Mouse (Mus musculus): ENCODE measurements around the gene Cdh1. TPM values are rescaled to one million over a fixed set of nuclear protein-coding genes. Genes with fewer than 3 reads are reported as not detected.
A peak's percentile ranks its signal among the peaks of the same experiment; 100 is the strongest.
"Not testable (repeated sequence)": the region's sequence is repeated elsewhere in the genome, so short reads cannot be mapped to it uniquely, and the experiment has no call there.

The Cdh1 gene
- total RNA-seq (2021), result 0.56 and 5.2 TPM in 2 replicates
- long read RNA-seq, experiment 1, result 0 reads
- long read RNA-seq, experiment 2, partial matches to known transcripts, result 2 of 2 reads
- long read RNA-seq, experiment 2, other reads (novel, unspliced or antisense), result 0 of 2 reads

DNA sequence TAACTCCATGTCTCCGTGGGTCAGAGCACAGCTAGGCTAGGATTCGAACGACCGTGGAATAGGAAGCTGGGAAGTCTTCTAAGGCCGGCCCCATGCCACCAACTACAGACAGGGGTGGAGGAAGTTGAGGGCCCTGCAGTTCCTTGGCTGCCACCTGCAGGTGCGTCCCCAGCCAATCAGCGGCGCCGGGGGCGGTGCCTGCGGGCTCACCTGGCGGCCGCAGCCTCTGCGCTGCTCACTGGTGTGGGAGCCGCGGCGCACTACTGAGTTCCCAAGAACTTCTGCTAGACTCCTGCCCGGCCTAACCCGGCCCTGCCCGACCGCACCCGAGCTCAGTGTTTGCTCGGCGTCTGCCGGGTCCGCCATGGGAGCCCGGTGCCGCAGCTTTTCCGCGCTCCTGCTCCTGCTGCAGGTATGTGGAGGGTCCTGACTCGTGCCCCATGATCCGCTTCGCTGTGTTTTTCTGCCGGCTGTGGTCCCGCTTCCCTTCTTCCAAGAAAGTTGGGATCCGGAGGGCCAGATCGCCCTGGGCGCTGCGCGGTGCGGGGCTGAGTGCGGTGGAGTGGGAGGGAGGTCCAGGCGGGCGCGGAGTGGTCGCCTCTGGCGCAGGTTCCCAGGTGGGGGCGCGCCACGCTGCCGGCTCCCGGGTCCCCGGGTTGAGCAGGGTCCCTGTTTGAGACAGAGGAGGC, at the start of gene Cdh1:
Gene Cdh1 (plus strand): TSS at position 221 of the 689 bp plus-strand sequence.
- peak; percentile 35 for DNase-seq

DNA sequence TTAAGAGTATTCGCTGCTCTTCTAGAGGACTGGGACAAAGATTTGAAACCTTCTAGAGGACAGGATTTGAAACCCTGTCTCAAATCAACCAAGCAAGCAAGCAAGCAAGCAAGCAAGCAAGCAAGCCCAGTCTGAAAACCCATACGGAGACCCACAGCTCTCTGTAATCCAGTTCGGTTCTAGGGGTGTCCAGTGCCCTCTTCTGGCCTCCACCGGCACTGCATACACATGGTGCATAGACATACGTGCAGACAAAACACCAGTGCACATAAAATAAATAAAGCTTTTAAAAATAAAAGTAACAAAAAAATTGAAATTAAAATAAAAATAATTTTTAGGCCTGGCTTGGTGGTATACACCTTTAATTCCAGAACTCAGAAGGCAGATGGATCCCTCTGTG, 49.1 kb upstream of the Cdh1 start:
- DNase-seq, result no peak

DNA sequence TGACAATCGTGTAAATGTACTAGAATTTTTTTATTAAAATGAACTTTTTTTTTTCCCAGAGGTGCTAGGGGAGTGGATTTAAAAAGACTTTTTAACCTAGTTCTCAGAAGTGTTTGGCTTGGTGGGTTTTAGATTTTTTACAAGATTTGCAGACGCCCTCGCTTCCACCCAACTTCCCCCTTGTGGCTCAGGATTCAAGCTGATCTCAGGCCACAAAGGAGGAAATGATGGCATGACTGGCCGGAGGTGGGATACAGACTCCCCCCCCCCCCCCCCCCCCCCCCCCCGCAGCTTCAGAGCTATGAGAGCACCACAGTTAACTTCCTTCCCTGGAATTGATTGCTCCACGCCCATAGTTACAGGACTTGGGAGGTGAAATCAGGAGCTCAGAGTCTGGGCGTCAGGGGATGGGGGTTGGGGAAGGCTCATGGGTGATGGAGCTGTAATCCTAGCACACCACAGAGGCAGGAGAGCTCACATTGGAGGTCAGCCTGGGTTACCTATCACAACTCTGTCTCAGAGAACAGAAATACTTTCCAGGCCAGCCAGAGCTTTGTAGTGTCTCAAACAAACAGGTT, 47.0 kb upstream of the Cdh1 start:
- DNase-seq, result no peak

- DNase-seq, result no peak
These were observed 43.3 kb upstream of the Cdh1 start for GRCm38 (mm10) chr8:106559844-106560243.

- DNase-seq, result peak; percentile 89
These were observed 41.9 kb upstream of the Cdh1 start for GRCm38 (mm10) chr8:106561097-106561865.

DNA sequence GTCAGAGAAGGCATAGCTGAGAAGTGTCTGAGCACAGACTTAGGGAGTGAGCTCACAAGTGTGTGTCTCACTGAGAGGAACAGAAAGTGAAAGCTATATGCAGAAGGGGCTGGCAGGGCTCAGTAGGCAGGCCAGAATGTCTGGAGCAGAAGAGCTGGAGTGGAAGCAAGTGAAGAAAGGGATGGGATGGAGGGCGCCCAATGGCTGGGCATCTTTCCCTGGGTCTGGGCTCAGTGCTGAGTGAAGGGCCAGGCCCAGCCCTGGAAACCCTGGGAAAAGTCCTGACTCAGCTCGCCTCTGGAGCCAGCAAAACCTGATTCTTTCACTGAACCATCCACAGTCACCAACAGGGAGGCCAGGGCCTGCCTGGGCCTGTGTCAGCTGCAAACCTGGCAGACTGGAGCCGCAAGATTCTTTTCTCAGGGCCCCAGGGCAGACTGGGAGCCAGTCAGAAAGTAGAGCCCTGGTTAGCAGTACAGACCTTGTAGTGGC, 39.4 kb upstream of the Cdh1 start:
- DNase-seq, result no peak

- no peak for DNase-seq
These were observed 34.1 kb upstream of the Cdh1 start for GRCm38 (mm10) chr8:106569006-106569405.

DNA sequence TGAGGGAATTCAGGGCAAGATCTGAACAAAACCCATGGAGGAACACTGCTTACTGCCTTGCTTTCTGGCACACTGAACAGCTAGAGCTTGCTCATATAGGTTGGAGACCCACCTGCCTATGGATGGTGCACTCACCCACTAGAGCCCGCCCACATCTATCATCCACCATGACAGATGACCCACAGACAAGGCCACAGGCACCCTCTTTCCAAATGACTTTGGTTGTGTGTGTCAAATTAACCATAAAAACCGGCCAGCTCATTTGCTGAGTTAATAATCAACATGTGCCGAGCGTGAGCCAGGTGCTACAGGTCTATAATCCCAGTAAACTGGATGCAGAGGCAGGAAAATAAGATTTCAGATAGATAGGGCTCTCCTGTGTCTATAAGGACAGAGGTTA, 32.8 kb upstream of the Cdh1 start:
- no peak for DNase-seq

DNA sequence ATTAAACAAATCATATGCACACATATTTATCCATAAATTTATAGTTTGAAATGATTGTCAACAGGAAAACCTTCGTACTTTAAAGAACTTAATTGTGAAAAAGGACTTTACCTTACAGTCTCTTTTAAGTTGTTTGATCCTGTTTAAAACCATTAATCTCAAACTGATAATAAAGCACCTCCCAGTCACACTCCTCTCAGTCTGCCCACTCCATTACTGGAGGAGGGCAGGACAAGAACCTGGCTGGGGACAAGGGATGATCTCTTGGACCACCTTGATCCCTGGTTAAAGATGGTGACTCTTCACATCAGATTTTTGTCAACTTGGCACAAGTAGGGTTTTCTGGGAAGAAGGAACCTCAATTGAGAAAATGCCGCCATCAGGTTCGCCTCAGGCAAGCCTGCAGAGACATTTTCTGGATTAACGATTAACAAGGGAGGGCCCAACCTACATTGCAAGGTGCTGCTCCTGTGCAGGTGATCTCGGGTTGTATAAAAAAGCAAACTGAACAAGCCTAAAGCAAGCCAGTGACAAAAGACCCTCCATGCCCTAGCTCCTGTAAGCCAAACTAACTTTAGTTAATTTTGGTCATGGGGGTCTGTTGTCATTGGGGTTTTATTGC, 31.5 kb upstream of the Cdh1 start:
- DNase-seq, result no peak

GRCm38 (mm10) chr8:106572175-106572574, 31.0 kb upstream of the Cdh1 start:
- DNase-seq, result not testable (repeated sequence)

DNA sequence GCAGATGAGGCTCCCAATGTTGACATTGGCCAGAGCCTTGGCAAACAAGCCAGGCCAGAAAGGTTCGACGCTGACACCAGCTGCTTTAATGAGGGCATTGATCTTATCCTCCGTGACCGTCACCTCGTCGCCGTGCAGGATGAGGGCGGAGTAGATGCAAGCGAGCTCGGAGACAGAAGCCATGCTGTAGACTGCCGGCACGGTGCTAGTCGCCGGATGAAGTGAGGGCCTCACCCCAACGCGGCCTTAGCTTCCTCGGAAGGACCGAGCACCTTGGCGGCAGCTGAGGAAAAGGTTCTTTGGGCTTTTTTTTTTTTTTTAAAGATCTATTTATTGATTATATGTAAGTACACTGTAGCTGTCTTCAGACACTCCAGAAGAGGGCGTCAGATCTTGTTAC, 30.0 kb upstream of the Cdh1 start, which contains the start of gene Gm10073:
Gene Gm10073 (minus strand): TSS at position 294 of the 400 bp plus-strand sequence.
- DNase-seq, result not testable (repeated sequence)

DNA sequence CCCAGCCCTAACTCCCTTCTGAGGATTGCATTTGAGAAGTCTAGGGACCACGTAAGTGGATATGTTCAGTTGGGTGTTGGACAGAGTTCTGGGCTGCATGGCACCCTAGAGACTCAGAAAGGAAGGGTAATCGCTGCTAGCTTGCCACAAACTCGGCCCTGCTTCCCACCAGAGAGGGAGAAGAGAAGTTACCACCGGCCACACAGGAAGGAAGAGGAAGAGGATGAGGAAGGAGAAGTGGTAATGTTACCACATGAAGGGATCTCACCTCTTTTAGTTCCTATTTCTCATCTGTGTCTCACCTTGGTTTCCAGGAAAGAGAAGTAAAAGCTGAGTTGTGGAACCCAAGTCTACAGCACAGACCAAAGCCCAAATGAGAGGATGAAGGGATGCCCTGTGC, 28.9 kb upstream of the Cdh1 start:
- DNase-seq, result no peak

- peak; percentile 47 for DNase-seq
These were observed 26.1 kb upstream of the Cdh1 start for GRCm38 (mm10) chr8:106576849-106577555.

- no peak for DNase-seq
These were observed 23.6 kb upstream of the Cdh1 start for GRCm38 (mm10) chr8:106579510-106579909.

- DNase-seq, result no peak
These were observed 21.6 kb upstream of the Cdh1 start for GRCm38 (mm10) chr8:106581344-106582088.

- DNase-seq, result no peak
These were observed 18.0 kb upstream of the Cdh1 start for GRCm38 (mm10) chr8:106584942-106585670.

GRCm38 (mm10) chr8:106585671-106586037, 17.5 kb upstream of the Cdh1 start:
- DNase-seq, result no peak

DNA sequence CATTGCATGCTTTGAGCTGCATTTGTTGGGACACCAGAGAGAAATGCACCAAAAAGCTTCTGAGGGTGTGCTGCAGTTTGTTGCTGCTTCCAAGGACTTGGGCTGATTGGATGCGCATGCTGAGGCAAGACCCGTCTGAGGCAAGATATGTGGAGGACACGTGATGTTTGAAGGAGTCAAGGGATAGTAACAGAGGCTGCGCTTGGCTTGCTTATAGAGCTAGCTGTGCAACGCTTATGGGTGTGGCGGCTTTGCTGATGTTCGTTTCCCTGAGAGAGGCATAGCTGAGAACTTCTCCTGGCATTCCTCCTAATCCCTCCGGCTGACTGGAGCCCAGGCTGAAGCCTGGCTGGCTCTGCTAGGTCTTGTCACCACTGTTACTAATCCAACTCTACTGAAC, 16.3 kb upstream of the Cdh1 start:
- no peak for DNase-seq

DNA sequence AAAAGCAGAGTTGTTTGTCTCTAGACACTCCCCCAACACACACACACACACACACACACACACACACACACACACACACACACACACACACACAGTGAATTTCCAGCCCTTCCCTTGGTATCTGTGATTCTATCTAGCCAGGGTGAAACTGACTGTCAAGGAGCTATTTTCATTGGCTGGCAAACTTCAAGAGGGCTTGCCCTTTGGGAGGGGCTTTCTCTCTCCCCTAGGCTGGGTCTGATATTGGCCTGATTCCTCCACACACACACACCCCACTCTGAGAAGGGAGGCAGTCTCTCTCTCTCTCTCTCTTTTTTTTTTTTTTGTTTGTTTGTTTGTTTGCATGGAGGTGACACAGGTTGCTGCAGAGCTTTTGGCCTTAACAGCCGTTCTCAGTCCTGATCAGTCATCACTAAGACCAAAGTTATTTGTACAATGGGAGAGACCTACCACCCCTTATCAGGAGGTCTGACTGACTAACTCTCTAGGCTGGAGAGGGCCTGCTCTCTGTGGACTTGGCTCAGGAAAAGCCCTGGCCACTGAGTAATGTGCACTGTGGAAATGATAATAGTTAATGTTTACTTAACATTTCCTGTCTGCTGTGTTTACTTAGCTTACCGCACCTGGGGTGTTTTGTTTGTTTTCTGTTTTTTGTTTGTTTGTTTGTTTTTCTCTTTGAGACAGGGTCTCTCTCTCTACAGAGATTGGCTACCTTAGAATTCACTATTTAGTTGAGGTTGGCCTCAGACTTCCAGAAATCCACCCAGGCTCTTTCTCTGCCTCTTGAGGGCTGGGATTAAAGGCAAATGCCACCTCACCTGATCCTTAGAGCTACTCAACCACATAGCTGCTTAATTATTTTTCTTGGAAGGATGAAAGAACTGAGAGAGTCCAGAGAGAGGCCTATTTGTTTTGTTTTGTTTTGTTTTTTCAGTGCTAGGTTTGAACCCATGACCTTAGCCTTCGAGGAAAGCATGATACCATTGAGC, 14.4 kb upstream of the Cdh1 start:
- no peak for DNase-seq
